8 mouse cellular contexts compared by ENCODE assay signal in the genomic region with DNA sequence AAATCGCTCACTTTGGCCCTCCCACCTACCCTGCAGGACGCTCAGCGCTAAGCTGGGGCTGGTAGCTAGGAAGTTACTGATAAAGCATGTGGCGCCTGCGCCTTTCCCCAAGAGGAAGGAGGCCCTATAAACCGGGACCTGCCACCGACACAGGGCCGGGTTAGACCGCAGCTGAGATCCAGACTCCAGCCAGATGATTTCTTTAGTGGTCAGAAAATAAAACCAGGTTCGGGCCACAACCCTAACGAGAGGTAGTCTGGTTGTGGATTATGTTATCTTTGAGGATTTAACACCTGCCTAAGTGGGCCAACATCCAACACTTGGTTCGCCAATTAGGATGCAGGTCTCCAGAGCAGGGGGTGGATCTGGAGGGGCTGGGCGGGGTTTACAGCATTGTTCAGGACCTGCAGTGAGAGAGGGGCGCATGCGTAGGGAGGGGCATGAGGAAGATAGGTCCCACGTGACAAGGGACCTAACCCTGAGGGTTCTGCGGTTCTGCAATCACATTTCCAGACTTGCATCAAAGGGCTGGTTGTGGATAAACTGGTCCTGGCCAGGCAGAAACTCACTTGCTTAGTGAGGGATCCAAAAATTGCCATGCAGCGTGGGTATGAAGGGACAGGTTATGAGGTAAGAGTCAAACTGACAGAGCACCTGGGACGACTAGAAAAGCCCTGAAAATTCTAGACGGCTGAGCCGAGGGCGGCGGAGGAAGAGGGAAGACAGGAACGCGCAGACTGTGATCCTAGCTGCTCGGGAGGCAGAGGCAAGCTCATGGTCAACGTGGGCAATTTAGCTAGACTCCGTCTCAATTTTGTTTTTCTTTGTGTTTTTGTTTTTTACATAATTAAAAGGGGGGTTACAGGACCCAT. TPM values are rescaled to one million over a fixed set of nuclear protein-coding genes. Genes with fewer than 3 reads are reported as not detected.
DNase-seq lines count a peak whose midpoint lies in the region; ATAC-seq and TF ChIP-seq lines count a peak whose summit lies in the region.

TSS of gene Slc16a13 (minus strand) at position 334 of the 872 bp plus-strand sequence.

- peak; percentile 90 for TF ChIP-seq POLR2A in myocyte (IDR thresholded peaks at IDR 0.05; ENCODE audit: insufficient read length, low read depth)

- peak; percentile 84 to 89 for DNase-seq in CD8-positive naive resting alpha-beta T cell, adult 2 months (ENCODE audit: low read depth in 2 of 2, low spot score in 2 of 2)
- peak; percentile 77 for DNase-seq in c-Kit-negative CD71-positive TER-119-positive erythroid progenitor cells, embryonic 14.5 days (ENCODE audit: low read depth, low spot score)
- peak; percentile 98 for DNase-seq in fat pad, adult 2 months (ENCODE audit: extremely low read depth, low read depth, low spot score)
- DNase-seq in kidney, postnatal 10 days, result peak; percentile 97
- peak; percentile 94 for DNase-seq in liver, embryonic 11.5 days (ENCODE audit: low spot score)
- DNase-seq in splenic B cell, adult 2 months (ENCODE audit: low read depth, low spot score), result peak; percentile 96

- H3K36me3 ChIP-seq in heart, embryonic 14.5 days (ENCODE audit: control insufficient read depth, insufficient read depth, low read length), result 0 out of 2 replicates have a peak, but pooled peaks cover 3% of the 10 kb centered on the region
- H3K36me3 ChIP-seq in liver, embryonic 11.5 days (ENCODE audit: control insufficient read depth, insufficient read depth, low read length), result no peaks in the 10 kb centered on the region
- no peaks in the 10 kb centered on the region for H3K36me3 ChIP-seq in myocyte (ENCODE audit: control insufficient read depth, insufficient read depth)
- no peaks in the 10 kb centered on the region for H3K36me3 ChIP-seq in splenic B cell, adult 2 months (ENCODE audit: control insufficient read depth, insufficient read depth, low read length, poor library complexity, severe bottlenecking)

- H3K4me3 ChIP-seq in heart, embryonic 14.5 days (ENCODE audit: control insufficient read depth in 1 of 2, insufficient read depth in 1 of 2, low read depth in 1 of 2, low read length in 2 of 2), result peak within 1 kb of the TSS; percentile 46 to 63
- H3K4me3 ChIP-seq in liver, embryonic 11.5 days (ENCODE audit: low read depth, low read length), result peak within 1 kb of the TSS; percentile 68
- H3K4me3 ChIP-seq in myocyte, result peak within 1 kb of the TSS; percentile 59

- peak within 1 kb of the TSS; percentile 90 for H3K4me2 ChIP-seq in heart, embryonic 14.5 days (ENCODE audit: low read length)
- H3K4me2 ChIP-seq in liver, embryonic 11.5 days, result peak within 1 kb of the TSS; percentile 98
- H3K4me2 ChIP-seq in myocyte (ENCODE audit: low read depth), result peak within 1 kb of the TSS; percentile 100

- peaks cover 13 to 19% of the 10 kb centered on the region in 2 experiments for H3K4me1 ChIP-seq in heart, embryonic 14.5 days (ENCODE audit: control insufficient read depth in 2 of 2, insufficient read depth in 2 of 2, low read length in 2 of 2)
- peaks cover 21% of the 10 kb centered on the region for H3K4me1 ChIP-seq in liver, embryonic 11.5 days (replicated peaks; ENCODE audit: control insufficient read depth, insufficient read depth, low read length)

- ATAC-seq in heart, embryonic 14.5 days (ENCODE audit: insufficient number of reproducible peaks, insufficient read depth, low FRiP score, low read depth), result peak; percentile 88
- ATAC-seq in liver, embryonic 11.5 days (replicated peaks; ENCODE audit: low FRiP score), result peak; percentile 90

- peak within 1 kb of the TSS; percentile 81 to 88 for H3K27ac ChIP-seq in heart, embryonic 14.5 days (replicated peaks in 1 of 2; ENCODE audit: control insufficient read depth in 1 of 2, insufficient read depth in 1 of 2, low read depth in 2 of 2, low read length in 2 of 2)
- H3K27ac ChIP-seq in liver, embryonic 11.5 days (ENCODE audit: low read depth, low read length), result peak within 1 kb of the TSS; percentile 96

- no peaks in the 10 kb centered on the region for H3K9me3 ChIP-seq in heart, embryonic 14.5 days (ENCODE audit: control insufficient read depth, low read length)
- H3K9me3 ChIP-seq in liver, embryonic 11.5 days (ENCODE audit: control insufficient read depth, low read length), result no peaks in the 10 kb centered on the region

- H3K9ac ChIP-seq in heart, embryonic 14.5 days (ENCODE audit: low read length), result peak within 1 kb of the TSS; percentile 74
- peak within 1 kb of the TSS; percentile 82 for H3K9ac ChIP-seq in liver, embryonic 11.5 days (ENCODE audit: low read depth, low read length)

- peak within 1 kb of the TSS; percentile 0 for H3ac ChIP-seq in myocyte (ENCODE audit: control insufficient read depth, insufficient read length)

- no peaks in the 10 kb centered on the region for H3K79me2 ChIP-seq in myocyte (ENCODE audit: control insufficient read depth, insufficient read depth)

- under 1% methylated on average over 28 of the region's 28 CpGs for WGBS in heart, embryonic 14.5 days
- under 1% methylated on average over 28 of the region's 28 CpGs for WGBS in liver, embryonic 11.5 days

- peaks cover 23% of the 10 kb centered on the region for H3K27me3 ChIP-seq in heart, embryonic 14.5 days (ENCODE audit: control insufficient read depth, insufficient read depth, low read length)
- H3K27me3 ChIP-seq in liver, embryonic 11.5 days (replicated peaks; ENCODE audit: control insufficient read depth, insufficient read depth, low read length), result peaks cover 8% of the 10 kb centered on the region
- no peaks in the 10 kb centered on the region for H3K27me3 ChIP-seq in myocyte (ENCODE audit: control insufficient read depth, insufficient read depth, insufficient read length)
- no peaks in the 10 kb centered on the region for H3K27me3 ChIP-seq in splenic B cell, adult 2 months (ENCODE audit: control insufficient read depth, insufficient read depth, low read length, poor library complexity, severe bottlenecking)

TF ChIP-seq in myocyte, 11 proteins besides CTCF, POLR2A, EP300 and RAD21:
- no peak for TF ChIP-seq E2F4 (IDR thresholded peaks at IDR 0.05; ENCODE audit: insufficient read depth)
- TF ChIP-seq REST (IDR thresholded peaks at IDR 0.05; ENCODE audit: insufficient read depth, insufficient read length), result no peak
- no peak for TF ChIP-seq CEBPB (IDR thresholded peaks at IDR 0.05; ENCODE audit: insufficient read depth, poor library complexity, severe bottlenecking)
- TF ChIP-seq TCF12 (IDR thresholded peaks at IDR 0.05; ENCODE audit: insufficient read depth, poor library complexity, severe bottlenecking), result no peak
- no peak for TF ChIP-seq TCF3 (IDR thresholded peaks at IDR 0.05; ENCODE audit: insufficient read length, low read depth)
- peak; percentile 97 for TF ChIP-seq POLR2AphosphoS2 (IDR thresholded peaks at IDR 0.05; ENCODE audit: insufficient read length, low read depth)
- TF ChIP-seq MYOG (IDR thresholded peaks at IDR 0.05; ENCODE audit: control insufficient read depth in 1 of 3, insufficient read depth in 1 of 3, insufficient read length in 2 of 3, low read depth in 2 of 3), result no peak
- TF ChIP-seq MYOD1 (IDR thresholded peaks at IDR 0.05; ENCODE audit: control insufficient read depth in 1 of 3, insufficient read length in 2 of 3, low read depth in 2 of 3), result no peak
- TF ChIP-seq MAX (IDR thresholded peaks at IDR 0.05; ENCODE audit: low read depth), result no peak
- no peak for TF ChIP-seq SRF (IDR thresholded peaks at IDR 0.05; ENCODE audit: control insufficient read depth, insufficient read length, low read depth)
- TF ChIP-seq USF1 (IDR thresholded peaks at IDR 0.05; ENCODE audit: low read depth), result peak; percentile 94

RNA-seq across cellular contexts. Expression of gene Slc16a13, which starts in this region (rescaled TPM):
- 4.9 and 6.4 TPM in 2 replicates for polyA plus RNA-seq in heart, embryonic 14.5 days (2014; fragmentation: Nextera tagmentation; extraction: Ambion mirVana)
- polyA plus RNA-seq in liver, embryonic 11.5 days (2014; fragmentation: Nextera tagmentation; extraction: Ambion mirVana), result 9.1 and 10.1 TPM in 2 replicates
- 4.8 TPM for polyA plus RNA-seq in myocyte (2012; fragmentation: generic; extraction: Trizol)

Comparison
In these comparisons a context has a peak if more than half of its experiments do, and no peak if none do; other contexts are left out.
1. Peak in every context shown above with its lines: DNase-seq, ATAC-seq, H3K4me3 ChIP-seq and H3K27ac ChIP-seq.